Mouse (Mus musculus) inflammation-experienced regulatory T-cells, adult 6 months (primary cell): ENCODE measurements around the gene 1700092M07Rik. TPM values are rescaled to one million over a fixed set of nuclear protein-coding genes. Genes with fewer than 3 reads are reported as not detected.
A peak's percentile ranks its signal among the peaks of the same experiment; 100 is the strongest.

Experiments used
- ATAC-seq: one replicate; pipeline ENCODE4 v1.8.0; 2017
- polyA plus RNA-seq, 3 experiments: library from polyadenylated mRNA; unstranded; fragments of 100-300 nt; shearing (Covaris generic); gene quantifications; one replicate each; pipeline ENCODE4 v1.2.1; 2017

The 1700092M07Rik gene
- polyA plus RNA-seq, 3 experiments from 2014 or later: 1.8 TPM; not detected in 2

- no peak for ATAC-seq
Measured at GRCm38 (mm10) chr19:8745382-8745781, 4.9 kb downstream of the 1700092M07Rik start.

GRCm38 (mm10) chr19:8747368-8747767 is 6.8 kb downstream of the 1700092M07Rik start:
- no peak for ATAC-seq

- ATAC-seq: no peak
Measured at GRCm38 (mm10) chr19:8755652-8756051, 15.1 kb downstream of the 1700092M07Rik start.

GRCm38 (mm10) chr19:8756635-8757387 is 16.3 kb downstream of the 1700092M07Rik start, which contains the start of gene Nxf1:
Gene Nxf1 (plus strand): TSS chr19:8757073.
- ATAC-seq: peak; percentile 86

- ATAC-seq: peak; percentile 33
Measured at GRCm38 (mm10) chr19:8757471-8757998, 17.0 kb downstream of the 1700092M07Rik start.

GRCm38 (mm10) chr19:8758899-8759298 is 18.4 kb downstream of the 1700092M07Rik start:
- ATAC-seq: no peak

- ATAC-seq: no peak
Measured at GRCm38 (mm10) chr19:8760757-8761156, 20.2 kb downstream of the 1700092M07Rik start.

GRCm38 (mm10) chr19:8763276-8763675 is 22.8 kb downstream of the 1700092M07Rik start:
- ATAC-seq: no peak

GRCm38 (mm10) chr19:8765562-8765961 is 25.0 kb downstream of the 1700092M07Rik start:
- no peak for ATAC-seq

- ATAC-seq: peak; percentile 61
Measured at GRCm38 (mm10) chr19:8770567-8771270, 30.2 kb downstream of the 1700092M07Rik start, which contains the start of gene Tmem223. Gene Tmem223 (plus strand): TSS chr19:8770996.

- no peak for ATAC-seq
Measured at GRCm38 (mm10) chr19:8772996-8773395, 32.5 kb downstream of the 1700092M07Rik start.

- no peak for ATAC-seq
Measured at GRCm38 (mm10) chr19:8773409-8773808, 32.9 kb downstream of the 1700092M07Rik start.

- ATAC-seq: peak; percentile 84
Measured at GRCm38 (mm10) chr19:8774086-8774835, 33.7 kb downstream of the 1700092M07Rik start, which contains the start of gene Tmem179b. Gene Tmem179b (minus strand): TSS chr19:8774467.

- no peak for ATAC-seq
Measured at GRCm38 (mm10) chr19:8774951-8775421, 34.5 kb downstream of the 1700092M07Rik start.

- ATAC-seq: peak; percentile 100
Measured at GRCm38 (mm10) chr19:8786008-8786781, 45.7 kb downstream of the 1700092M07Rik start, which contains the start of gene Taf6l. Gene Taf6l (minus strand): TSS chr19:8786417.

- ATAC-seq: no peak
Measured at GRCm38 (mm10) chr19:8788521-8788920, 48.0 kb downstream of the 1700092M07Rik start.

- no peak for ATAC-seq
Measured at GRCm38 (mm10) chr19:8789171-8789570, 48.7 kb downstream of the 1700092M07Rik start.

GRCm38 (mm10) chr19:8790171-8790570 is 49.7 kb downstream of the 1700092M07Rik start:
- no peak for ATAC-seq
